Mouse (Mus musculus) megakaryocyte progenitor cell, adult 5-6 weeks (primary cell): ENCODE measurements at regions not wholly inside any gene's neighbourhood (a gene's known extent, or its start where the extent isn't known, plus 50 kb on each side); places are given as distances from the start of the nearest gene placed in this dataset.

ENCODE experiments used
- ATAC-seq: replicated peaks from 2 replicates; pipeline ENCODE4 v1.8.0; 2016; ENCODE audit warnings: mild to moderate bottlenecking, moderate TSS enrichment, inconsistent platforms; ENCODE audit not compliant: poor library complexity

- ATAC-seq, result no peak
These were observed 59.3 kb downstream of the Trap1a start for GRCm38 (mm10) chrX:139392777-139393176.

GRCm38 (mm10) chrX:139416701-139417100, 63.5 kb upstream of the D330045A20Rik start:
- ATAC-seq, result peak; percentile 85

- ATAC-seq, result no peak
These were observed 60.3 kb upstream of the D330045A20Rik start for GRCm38 (mm10) chrX:139419867-139420266.

- ATAC-seq, result peak; percentile 83
These were observed 55.9 kb upstream of the D330045A20Rik start for GRCm38 (mm10) chrX:139424307-139424706.
